Mouse (Mus musculus) left cerebral cortex, adult 9 months (tissue): ENCODE results near the gene Rnf217.

Source experiments
- DNase-seq, 2 experiments: peaks; one replicate each; pipeline ENCODE4 v3.0.0; 2022; ENCODE audit warnings: low spot score in 2 of 2

Gene Rnf217

GRCm38 (mm10) chr10:31553302-31553701 lies 55.7 kb downstream of the Rnf217 start:
- no peak for DNase-seq

DNA sequence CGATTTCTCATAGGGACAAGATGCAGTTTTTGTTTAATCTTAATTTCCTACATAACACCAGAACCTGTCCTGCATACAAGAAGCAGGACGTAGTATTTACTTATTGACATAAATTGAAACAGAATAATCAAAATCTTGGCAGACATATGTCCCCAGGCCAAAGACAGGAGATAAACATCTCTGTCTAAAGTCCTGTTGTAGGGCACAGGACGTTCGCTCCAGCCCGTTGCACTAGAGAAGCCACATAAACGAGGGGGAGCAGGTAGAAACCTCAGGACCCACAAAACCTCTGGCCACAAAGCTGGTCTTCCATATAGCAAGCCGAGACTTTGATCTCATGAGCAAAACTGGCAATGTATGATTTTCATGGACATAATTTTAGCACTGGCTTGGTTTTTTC lies 57.1 kb downstream of the Rnf217 start:
- no peak for DNase-seq

DNA sequence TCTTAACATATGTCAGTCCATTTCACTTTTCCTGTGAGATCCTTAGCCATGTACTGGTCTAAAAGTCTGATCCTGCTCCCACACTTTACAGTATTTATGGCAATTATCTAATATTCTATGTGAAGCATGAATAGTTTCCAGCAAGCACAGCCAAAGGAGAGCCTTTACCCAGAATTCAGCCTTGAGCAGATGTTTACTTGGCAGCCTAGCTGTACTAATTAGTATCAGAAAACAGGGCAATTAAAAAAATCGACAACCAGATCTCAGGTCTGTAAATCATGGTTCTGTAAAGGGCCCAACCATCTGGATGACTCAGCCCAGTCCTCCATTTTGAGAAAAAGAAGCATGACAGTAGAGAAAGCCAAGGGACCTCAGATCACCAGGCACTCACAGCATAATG lies 57.6 kb downstream of the Rnf217 start:
- DNase-seq, result no peak

DNA sequence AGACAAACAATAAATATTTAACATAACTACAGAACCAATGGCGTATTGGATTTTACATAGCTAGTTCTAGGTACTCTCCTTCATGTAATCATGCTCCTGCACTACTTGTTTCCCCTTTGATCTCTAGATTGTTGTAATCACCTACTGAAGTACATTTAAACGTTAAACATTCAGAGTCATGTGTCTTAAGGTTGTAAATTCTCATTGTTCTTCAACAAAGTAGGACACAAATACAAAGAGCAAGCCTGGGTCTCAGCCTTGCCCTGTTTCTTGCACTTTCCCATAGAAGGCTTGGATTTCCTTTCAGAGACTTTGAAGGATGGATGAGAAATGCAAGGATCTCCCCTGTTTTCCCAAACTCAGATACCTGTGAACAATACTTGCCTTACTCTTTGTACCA lies 61.8 kb downstream of the Rnf217 start:
- no peak for DNase-seq

DNA sequence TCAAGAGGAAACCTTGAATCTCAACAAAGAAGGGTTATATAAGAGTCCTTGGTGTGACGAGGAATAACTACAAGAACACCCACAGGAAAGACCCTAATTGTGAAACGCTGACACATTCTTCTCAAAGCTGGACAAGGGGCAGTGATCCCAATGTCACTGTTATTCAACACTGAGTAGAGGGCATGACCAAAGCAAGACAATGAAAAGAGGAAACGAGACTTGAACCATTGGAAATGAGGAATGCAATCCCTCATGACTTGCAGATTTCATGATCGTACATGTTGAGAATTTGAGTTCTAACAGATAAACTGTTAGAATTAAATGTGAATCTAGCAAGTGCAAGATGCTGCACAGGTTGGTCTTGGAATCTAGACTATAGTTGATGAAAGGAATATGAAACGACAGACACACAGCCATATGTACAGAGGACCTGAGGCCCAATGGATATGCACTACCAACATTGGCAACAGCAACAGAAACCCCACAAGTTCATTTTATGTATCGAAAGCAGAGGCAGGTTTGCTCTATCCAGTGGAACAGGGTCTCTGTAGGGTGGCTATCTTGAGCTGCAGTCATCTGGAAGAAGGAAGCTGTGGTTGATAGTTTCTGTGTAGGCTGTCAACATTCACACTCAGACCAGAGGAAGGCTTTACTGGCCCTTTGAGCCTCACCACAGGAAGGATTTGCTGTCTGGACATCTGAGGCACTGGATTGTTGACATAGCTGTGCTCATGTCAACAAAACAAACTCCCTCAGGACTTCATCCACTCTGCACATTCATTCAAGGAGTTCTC lies 64.6 kb downstream of the Rnf217 start:
- no peak for DNase-seq

DNA sequence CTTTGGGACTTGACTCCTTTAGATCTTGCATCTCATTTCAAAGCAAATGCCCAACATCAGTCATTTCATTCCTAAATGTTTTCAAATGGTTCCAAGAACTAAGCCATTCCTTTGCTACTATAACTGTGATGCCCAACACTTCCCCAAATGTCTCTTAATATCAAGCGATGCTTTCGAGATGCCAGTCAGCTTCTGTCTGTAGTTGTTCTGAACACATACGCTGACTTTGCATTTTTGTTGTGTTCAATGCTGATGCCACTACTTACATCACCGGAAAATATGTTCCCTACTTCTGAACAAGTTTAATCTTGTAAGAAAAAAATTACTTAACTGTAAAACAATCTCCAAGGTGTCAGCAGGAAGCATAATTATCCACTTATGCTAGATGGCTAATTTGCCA lies 68.5 kb downstream of the Rnf217 start:
- no peak for DNase-seq

DNA sequence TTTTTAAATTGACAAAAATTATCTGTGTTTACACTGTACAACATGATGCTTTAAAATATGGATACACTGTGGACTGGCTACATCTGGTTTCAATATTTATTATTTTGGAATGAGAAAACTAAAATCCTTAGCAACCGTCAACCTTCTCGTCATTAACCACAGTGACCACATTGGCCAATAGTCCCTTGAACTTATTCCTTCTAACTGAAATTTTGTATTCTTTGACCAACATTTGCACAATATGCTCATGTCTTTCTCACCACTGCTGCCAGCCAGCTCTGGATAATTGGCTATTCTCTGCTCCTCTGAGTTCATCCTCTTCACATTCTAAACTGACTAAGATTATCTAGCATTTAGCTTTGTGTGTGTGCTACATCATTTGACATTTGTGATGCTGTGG lies 69.6 kb downstream of the Rnf217 start:
- no peak for DNase-seq

- no peak for DNase-seq
These were observed 70.3 kb downstream of the Rnf217 start for GRCm38 (mm10) chr10:31538721-31539120.

- no peak for DNase-seq
These were observed 70.7 kb downstream of the Rnf217 start for GRCm38 (mm10) chr10:31538243-31538642.

DNA sequence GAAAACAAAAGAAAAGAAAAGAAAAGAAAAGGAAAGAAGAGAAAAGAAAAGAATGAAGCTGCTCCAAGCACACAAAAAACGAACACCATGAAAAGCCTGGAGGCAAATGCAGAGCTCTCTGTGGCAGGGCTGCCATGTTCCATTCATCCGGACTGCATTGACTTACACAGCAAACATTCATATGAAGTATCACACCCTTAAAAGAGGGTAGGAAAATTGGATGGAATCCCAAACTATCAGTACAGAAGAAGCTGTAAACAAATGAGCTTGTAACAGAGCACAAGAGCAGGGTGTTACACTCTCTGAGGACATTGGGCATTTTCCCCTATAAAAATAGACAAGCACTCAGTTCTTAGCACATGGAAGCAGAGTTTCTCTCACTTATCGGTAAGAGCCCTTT lies 71.8 kb downstream of the Rnf217 start:
- DNase-seq, result no peak

DNA sequence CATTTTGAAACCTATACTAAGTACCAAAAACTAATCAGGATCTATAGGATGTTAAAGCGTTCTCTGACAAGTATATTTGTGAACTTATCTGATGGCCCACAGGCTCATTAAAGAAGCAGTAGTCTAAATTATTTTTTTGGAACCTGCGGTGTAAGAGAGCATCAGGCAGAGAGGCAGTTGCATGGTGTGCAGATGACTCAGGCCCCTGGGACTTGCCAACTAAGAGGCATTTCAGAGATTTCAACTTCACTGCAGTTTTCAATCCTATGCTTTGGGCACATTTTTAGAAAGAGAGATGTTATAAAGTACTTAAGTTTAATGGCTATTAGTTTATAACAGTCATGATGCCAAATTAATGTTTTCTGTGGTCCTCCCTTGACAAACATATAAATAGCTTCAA lies 73.9 kb downstream of the Rnf217 start:
- DNase-seq, result no peak

GRCm38 (mm10) chr10:31533270-31533826 lies 75.6 kb downstream of the Rnf217 start:
- DNase-seq, result no peak

- no peak for DNase-seq
These were observed 76.2 kb downstream of the Rnf217 start for GRCm38 (mm10) chr10:31532782-31533181.

GRCm38 (mm10) chr10:31528297-31528984 lies 80.5 kb downstream of the Rnf217 start:
- no peak for DNase-seq

GRCm38 (mm10) chr10:31525705-31526104 lies 83.3 kb downstream of the Rnf217 start:
- DNase-seq, result no peak

DNA sequence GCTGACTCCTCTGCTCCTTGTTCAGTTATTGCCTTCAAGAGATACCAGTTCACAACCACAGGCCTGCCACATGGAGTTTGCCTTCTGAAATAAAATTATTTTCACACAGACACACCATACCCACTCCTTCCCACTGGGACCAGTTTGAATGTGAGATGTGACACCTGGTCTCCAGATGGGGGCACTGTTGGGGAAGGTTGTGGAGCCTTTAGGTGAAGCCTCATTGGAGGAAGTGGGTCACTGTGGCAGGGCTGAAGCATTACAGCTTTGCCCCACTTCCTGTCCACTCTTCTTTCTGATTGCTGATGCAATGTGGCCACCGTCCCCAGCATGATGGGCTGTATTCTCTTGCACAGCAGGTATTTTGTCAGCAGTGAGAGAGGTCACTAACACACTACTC lies 89.6 kb downstream of the Rnf217 start:
- no peak for DNase-seq

DNA sequence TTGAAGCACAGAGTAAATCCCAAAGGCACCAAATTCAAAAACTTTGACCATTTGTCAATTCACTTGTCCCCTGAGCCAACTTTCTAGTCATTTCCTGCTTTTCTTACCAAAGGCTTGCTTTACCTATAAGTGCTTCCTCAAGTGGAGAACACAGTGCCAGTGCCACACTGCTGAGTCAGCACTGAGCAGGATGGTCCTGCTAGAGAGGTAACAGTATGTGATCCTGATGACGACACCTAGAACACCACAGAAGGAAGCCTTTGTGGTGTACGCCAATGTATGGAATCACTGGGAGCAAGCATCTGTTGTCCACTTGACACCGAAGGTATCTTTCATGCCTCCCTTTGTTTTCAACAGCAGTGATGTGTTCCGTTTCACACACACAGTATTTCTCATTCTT lies 90.8 kb downstream of the Rnf217 start:
- no peak for DNase-seq

DNA sequence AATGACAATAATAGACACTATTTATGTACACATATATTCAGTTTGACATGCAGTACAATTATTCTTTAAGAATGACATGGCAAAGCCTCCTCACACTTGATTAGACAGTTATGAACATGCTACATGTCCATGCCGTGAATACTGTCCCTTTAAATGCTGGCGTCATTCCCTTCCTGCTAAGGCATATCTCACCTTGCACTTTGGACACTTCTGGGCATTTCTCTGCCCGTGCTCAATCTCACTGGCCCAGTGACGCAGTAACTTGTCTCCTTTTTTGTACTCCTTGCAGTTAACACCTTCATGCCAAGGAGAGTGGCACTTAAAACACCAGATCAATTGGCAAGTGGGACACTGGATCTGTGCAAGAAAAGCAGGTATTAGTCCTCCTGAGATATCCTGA lies 91.8 kb downstream of the Rnf217 start:
- no peak for DNase-seq

DNA sequence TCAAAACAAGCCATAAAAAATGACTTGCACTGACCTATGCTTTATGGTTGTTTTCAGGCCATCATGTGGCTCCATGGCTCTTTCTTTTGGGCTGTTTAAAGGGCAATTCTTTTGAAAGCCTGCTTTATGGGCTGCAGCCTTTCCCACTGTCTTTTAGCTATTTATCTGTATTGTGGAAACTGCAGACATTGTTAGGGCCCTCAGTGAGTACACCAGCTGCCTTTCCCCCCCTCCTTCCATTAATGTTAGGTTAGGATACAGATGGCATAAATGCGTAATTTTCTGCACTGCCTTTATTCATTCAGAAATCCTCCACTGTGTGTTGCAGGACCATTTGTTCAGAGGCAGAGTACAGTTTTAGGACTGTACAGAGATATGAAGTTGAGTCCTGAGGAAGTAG lies 93.1 kb downstream of the Rnf217 start:
- DNase-seq, result no peak

GRCm38 (mm10) chr10:31504134-31504551 lies 104.8 kb downstream of the Rnf217 start:
- DNase-seq, result peak; percentile 20 to 64

- no peak for DNase-seq
These were observed 105.3 kb downstream of the Rnf217 start for GRCm38 (mm10) chr10:31503542-31504133.

DNA sequence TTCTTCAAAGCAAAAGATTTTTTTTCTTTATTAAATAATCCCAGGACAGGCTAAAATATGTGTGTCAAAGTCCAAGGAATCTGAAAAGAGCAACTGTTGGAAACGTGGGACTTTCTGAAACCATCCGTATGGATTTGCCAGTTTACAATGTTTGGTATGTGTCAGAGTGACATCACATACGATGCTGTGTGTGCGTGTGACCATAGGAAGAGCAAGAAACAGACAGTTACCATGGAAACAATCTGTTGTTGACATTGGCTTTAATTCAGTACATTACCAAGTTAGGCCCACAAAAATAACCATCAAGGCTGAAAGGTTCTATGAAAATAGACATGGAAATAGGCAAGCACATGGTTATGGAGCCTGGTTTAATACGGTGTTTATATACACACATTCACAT lies 107.3 kb downstream of the Rnf217 start:
- no peak for DNase-seq

GRCm38 (mm10) chr10:31496931-31497330 lies 112.1 kb downstream of the Rnf217 start:
- no peak for DNase-seq
